Mouse (Mus musculus): ENCODE data around the gene Tmem88. TPM values are rescaled to one million over a fixed set of nuclear protein-coding genes. Genes with fewer than 3 reads are reported as not detected.

The Tmem88 gene
- total RNA-seq, 2 experiments from 2014 or later: 14.0 to 15.7 TPM

DNA sequence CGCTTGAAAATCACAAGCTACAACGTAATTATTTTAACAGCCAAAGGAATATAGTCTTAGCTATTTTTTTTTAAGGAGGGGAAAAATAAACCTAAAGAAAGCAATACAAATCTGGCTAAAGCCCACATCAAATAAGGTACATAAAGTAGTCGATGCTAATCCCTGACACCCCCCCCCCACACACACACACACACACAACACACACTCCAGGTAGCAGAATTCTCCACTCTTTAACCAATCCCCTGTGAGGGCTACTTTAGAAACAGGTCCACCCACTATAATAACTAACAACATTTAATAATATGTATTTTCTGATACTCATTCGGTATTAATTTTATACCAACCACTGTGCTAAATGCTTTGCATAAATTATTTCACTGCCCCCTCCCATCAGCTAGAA, 18.5 kb upstream of the Tmem88 start:
- no peak for DNase-seq

GRCm38 (mm10) chr11:69415668-69416451, 17.8 kb upstream of the Tmem88 start:
- peak; percentile 57 for DNase-seq

GRCm38 (mm10) chr11:69415327-69415667, 17.3 kb upstream of the Tmem88 start:
- peak; percentile 77 for DNase-seq

DNA sequence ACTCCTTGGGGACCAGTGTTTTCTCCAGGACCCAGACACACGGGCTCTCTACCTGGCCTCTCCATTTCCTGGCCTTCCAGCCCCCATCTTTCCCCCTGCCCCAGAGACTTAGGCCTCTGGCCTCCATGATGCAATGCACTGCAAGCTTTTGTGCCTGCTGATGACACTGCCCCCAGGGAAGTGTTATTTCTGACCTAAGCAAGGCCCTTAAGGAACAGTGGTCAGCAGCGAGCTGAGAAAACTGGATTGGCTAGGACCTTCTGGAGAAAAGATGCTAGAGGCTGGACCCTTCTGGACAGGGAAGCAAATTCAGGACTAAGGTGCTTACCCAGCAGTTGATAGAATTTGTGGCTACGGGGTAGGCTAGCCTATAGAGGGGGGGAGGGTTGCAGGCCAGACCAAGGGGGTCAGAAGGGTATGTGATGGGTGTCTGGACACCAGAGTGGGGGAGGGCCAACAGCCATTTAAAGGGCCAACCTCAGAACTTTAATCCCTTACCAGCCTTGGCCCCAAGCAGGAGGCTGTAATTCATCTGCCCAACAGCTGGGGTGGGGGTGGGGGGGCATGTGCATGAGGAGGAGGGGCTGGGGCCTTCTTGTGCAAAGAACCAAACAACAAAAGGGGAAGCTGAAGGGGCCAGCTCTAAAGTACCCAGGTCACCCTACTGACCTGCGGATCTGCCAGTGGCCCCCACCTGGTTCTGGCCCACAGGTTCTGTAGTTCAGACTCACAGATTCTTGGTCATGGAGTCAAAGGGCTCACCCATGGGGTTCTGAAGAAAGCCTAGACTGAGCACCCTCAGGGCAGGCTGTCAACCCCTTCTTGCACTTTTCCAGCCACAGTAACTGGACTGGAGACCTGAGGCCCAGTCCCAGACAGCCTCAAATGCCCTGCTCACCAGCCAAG, 16.6 kb upstream of the Tmem88 start:
- DNase-seq: no peak

GRCm38 (mm10) chr11:69413221-69414181, 15.5 kb upstream of the Tmem88 start, which contains the start of gene Kdm6b:
Gene Kdm6b (minus strand): TSS chr11:69413675.
- DNase-seq: peak; percentile 16

DNA sequence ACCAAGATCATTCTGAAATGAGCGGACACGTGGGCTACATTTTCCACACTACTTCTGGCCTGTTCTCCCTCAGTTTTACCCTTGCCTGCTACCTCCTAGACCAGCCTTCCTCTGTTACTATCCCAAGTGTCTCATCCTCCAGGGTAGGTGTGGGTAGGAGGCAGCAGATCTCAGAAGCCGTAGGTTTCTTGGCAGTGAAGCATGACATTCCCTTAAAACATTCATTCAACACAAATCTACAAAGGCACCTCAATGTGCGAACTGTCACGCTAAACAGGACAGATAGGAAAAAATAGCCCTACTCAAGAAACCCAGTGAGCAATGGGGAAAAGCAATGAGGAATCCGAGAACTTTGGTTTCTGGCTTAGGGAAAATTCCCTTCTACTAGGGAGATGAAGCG, 14.5 kb upstream of the Tmem88 start:
- DNase-seq: no peak

DNA sequence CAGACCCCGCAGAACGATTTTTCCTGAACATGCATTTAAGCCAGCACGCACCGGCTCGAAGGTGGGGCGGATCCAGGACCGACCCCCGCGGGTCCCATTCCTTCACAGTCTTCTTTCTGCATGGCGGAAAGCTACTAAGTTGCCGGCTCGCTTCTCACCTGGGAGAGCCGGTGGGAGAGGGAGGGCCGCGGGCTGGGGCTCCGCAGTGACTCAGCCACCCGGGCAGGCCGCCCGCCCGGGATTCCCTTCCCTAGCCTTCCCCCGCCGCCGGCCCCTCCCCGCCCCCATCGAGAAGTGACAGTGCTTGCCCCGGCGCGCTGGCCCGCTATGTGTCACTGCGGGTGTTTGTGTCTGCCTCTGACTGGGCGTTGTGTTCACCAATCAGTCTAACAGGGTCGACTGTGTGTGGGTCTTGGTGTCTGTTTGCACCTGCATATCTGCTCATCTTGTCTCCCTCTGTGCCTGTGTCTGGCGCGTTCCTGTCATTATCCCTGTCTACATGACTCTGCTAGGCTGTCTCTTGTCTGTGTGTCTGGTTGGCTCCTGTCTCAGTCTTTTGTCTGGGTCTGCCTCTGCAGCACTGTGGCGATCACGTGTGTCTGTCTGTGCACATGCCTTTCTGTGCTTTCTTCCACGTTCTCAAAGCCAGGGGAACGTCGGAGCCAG, 13.6 kb upstream of the Tmem88 start:
- peak; percentile 88 for DNase-seq

GRCm38 (mm10) chr11:69411073-69411535, 13.1 kb upstream of the Tmem88 start:
- peak; percentile 96 for DNase-seq

- DNase-seq: peak; percentile 65
These were observed 12.5 kb upstream of the Tmem88 start for GRCm38 (mm10) chr11:69410310-69411072.

- DNase-seq: no peak
These were observed 11.9 kb upstream of the Tmem88 start for GRCm38 (mm10) chr11:69410045-69410309.

DNA sequence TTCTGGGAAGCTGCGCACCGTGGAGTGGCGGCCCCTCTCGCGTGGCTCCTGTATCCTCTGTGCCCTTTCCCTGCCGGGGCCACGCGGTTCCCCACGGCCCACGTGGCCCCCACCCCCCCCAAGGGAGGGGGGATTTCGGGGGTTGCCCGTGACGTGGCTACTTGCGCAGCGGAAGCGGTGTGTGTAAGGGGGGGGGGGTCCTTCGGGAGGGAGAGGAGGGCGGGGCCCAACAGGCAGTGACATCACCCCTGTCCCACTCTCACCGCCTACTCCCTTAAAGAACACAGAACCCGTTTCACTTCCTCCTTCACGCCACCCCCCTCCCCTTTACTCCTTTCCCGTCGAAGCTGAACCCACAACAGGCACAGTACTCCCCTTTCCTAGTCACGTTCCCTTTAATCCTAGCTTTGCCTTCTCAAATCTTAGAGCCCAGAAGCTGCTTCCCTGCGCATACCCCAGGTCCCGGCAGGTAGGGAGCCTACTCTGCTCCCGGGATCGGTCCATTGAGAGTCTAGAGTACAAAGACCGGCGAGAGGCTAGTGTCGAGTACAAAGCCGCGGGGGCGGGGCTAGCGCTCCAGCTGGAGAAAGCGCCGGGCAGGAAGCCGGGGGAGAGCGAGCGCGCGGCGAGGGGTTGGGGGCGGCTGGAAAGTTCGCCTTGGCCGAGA, 11.5 kb upstream of the Tmem88 start:
- peak; percentile 85 for DNase-seq

GRCm38 (mm10) chr11:69408541-69409377, 10.7 kb upstream of the Tmem88 start:
- DNase-seq: peak; percentile 65

- DNase-seq: no peak
These were observed 9.6 kb upstream of the Tmem88 start for GRCm38 (mm10) chr11:69407724-69408004.

- DNase-seq: no peak
These were observed 9.1 kb upstream of the Tmem88 start for GRCm38 (mm10) chr11:69406867-69407723.

DNA sequence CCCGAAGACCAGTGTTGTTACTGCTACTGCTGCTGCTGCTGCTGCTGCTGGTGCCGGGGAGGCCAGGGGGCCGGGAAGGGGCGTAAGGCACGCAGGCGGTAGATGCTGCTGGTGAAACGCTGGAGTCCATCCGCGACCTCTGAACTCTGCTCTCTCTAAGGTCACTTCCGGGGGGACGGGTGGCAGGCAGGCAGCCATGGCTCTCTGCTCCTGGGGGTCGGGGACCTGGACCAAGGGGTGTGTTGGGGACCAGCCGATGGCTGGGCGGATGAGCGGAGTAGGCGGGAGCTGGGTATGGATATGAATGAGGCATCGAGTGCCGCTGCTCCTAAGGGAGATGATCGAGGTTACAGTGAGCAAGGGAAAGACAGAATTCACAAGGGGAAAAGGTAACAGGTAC, 8.2 kb upstream of the Tmem88 start:
- no peak for DNase-seq

DNA sequence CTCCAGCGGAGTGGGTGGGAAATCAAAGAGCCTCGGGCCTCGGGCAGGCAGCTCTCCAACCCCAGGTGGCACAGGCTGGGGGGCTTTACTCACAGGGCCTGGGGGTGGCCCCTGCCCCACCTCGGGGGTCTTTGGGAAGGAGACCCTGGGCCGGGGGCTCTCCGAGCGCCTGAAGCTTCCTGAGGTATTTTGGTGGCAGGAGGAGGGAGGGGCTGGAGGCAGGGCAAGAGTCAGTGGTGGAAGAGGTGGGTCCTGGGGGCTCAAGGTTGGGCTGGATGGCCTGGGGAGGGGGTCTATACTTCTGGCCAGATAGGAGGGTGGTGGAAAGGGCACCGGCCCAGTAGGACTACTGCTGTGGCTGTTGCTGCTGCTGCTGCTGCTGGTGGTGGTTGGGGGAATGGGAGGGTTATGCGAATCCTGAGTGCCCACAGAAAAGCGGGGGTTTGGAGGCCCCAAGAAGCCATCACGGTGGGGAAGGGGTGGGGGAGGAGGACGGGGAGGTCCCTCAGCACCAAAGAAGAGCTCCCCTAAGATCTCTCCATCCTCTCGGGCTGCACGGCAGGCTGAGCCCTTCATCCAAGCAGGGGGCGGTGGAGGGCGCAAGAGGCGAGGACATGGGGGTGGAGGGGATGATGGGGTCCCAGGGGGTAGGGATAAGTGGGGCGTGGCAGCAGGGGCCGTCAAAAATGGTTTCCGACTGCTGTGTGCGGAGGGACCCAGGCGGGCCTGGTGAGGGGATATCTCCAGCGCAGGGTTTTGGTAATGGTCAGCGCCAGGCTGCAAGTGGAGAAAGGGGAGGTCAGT, 7.6 kb upstream of the Tmem88 start:
- DNase-seq: peak; percentile 8

GRCm38 (mm10) chr11:69404595-69405396, 6.8 kb upstream of the Tmem88 start:
- peak; percentile 8 for DNase-seq
